Mouse (Mus musculus) heart, postnatal 10 days (tissue): Measurements from ENCODE around the gene Trank1. TPM values are rescaled to one million over a fixed set of nuclear protein-coding genes. Genes with fewer than 3 reads are reported as not detected.
A peak's percentile ranks its signal among the peaks of the same experiment; 100 is the strongest.

Experiments
- DNase-seq, 2 experiments: peaks; one replicate each; pipeline ENCODE4 v3.0.0; 2021
- intact Hi-C: fragments of 180-260 bp; cut with DNase I; formaldehyde crosslinking; loops from one replicate; pipeline ENCODE4 v1.15.1; 2025
- total RNA-seq, 2 experiments: library from RNA; stranded (reverse); gene quantifications; 2 replicates each; pipeline ENCODE4 v1.2.3; 2021

The Trank1 gene
- total RNA-seq, 2 experiments from 2014 or later: 0.02 TPM

DNA sequence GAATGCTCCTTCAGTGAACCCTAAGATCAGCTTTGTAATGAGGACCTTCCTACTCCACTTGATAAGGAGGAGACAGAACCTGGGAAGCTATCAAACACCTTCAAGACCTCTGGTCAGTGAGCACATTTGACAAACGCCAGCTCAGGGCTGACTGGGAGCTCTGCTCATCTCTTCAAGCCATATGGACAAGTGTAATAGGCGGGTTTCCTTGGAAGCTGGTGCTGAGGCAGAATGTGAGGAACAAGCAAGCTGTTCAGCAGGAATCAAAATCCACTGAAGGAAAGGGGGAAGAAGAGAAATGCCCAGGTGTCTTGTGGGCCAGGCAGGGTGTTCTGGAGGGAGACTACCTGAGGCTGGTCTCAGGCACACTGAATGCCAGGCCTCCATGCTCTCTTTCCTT lies 110.3 kb downstream of the Trank1 start:
- no peak for DNase-seq
- intact Hi-C loops: no loop called here

DNA sequence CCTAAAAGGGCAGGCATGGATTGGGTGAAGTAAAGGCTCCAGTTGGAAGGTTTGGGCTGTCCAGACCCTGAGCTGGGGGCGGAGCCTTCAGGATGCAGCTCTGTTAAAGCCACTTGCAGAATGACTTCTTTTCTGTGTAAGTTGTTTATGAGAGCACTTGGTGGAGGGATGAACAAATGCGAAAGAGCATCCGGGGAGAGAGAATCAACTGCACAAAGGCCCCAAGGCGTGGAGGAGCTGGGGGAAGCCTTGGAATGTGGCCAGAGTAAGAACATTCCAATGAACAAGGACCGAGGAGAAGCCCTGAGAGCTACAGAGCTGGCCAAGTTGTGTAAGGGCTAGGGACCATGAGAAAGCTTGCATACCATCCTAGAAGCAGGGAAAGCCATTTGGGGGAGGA lies 111.0 kb downstream of the Trank1 start:
- intact Hi-C loops: no loop called here
- DNase-seq: no peak

DNA sequence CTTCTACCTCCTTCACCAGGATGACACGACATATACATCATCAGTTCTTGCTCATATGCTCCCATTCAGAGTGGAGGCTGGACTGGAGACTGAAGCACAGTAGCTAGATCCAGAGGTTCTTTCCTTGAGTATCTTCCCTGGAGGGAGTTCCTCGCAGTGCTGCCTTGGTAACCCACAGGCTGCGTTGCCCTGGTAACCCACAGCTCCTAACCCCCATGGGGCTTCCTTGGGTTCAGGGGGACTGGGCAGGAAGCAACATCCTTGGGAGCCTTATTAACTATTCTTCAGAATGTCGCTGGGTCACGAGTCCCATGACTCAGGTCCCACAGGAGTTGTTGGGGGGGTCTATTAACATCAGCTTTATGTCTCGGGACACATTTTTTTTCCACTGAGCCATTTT lies 113.6 kb downstream of the Trank1 start:
- intact Hi-C loops: loop anchor here (5.0 kb wide), 1 partner anchor 52 kb away; no protein-coding TSS in a partner anchor
- peak; percentile 31 to 57 for DNase-seq

DNA sequence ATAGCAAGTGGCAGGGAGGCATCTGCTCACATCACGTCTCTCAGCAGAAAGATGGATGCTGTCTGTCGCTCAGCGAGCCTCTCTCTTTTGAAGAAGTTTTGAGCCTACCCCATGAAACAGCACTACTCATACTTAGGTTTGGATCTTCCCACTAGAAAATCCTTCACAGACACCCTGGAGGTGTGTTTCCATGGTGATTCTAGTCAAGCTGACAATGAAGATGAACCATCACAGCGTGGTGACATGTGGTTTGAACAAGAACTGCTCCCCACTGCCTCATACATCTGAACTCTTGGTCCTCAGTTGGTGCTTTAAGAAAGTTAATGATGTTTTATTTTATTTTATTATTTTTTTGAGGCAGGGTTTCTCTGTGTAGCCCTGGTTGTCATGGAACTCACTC lies 114.4 kb downstream of the Trank1 start:
- no peak for DNase-seq
- intact Hi-C loops: loop anchor here (5.0 kb wide), 1 partner anchor 51 kb away; no protein-coding TSS in a partner anchor

DNA sequence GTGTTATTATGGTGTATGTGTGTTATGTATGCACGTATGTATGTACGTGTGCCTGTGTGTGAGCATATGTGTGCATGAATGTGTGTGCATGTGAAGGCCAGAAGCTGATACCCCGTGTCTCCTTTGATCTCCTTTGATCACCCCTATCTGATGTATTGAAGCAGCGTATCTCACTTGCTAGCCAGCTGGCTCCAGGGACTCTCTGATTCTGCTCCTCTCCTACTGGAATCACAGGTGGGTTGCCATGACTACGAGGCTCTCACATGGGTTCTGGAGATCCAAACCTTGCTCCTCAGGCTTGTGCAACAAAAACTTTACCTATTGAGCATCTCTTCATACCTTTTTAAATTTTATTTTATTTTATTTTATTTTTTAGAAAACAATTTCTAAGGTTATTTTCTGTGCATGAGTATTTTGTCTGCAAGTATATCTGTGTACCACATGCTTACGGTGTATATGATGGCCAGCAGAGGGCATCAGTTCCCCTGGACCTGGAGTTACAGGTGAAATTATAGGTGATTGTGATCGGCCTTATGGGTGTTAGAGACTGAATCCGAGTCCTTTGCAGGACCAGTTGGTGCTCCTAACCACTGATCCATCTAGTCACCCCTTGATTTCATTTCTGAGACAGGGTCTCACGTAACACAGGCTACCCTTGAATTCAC lies 116.5 kb downstream of the Trank1 start:
- intact Hi-C loops: loop anchor here (5.0 kb wide), 1 partner anchor 49 kb away; no protein-coding TSS in a partner anchor

DNA sequence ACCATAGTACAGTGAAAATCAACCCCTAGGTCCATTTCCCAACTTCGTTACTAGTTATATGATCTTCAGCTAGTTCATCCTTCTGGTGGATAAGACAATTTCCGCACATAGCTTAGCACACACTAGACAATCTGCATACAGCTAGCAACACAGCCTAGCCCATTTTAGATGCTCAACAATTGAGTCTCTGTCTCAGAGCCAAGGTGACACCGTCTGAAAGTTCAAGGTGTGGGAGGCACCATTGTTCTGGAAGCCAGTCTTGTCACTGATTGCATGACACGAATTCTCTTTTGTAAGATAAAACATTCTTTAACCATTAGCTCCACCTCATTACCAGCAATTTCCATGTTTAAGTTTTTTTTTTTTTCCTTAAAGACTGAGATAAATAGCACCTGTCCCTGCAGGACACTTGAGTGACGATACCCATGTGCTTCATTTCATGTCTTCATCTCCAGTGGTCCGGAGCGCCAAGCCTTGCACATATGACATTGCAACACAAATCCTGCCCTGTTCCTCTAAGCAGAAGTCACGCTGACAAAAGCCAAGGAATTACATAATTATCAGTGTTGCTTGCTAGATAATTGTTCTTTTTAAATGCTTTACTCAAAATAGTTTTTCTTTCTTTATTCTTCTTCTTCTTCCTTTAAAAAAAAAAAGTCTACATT lies 117.3 kb downstream of the Trank1 start:
- intact Hi-C loops: loop anchor here (5.0 kb wide), 1 partner anchor 48 kb away; no protein-coding TSS in a partner anchor
- peak in 1 of 2 experiments; percentile 15 for DNase-seq

More for the DNA sequence above, 116.5 kb downstream of the Trank1 start:
- no peak for DNase-seq

DNA sequence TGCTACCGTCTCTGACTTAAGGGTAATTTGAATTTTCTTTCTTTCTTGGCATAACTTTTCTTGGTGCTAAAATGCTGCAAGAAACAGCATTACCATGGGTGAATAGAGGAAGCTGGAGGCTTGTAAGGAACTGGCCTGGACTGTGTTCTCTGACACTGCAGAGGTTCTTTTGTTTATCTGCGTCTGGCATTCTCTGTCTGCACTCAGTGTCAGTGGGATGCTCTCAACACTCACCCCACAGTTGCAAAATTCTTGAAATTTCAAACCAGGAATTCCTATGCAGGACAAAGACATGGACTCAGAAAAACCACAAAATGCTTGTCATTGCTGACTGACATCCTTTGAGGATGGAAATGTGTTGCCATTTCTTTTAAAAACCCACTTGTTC lies 117.8 kb downstream of the Trank1 start:
- peak; percentile 14 to 41 for DNase-seq

DNA sequence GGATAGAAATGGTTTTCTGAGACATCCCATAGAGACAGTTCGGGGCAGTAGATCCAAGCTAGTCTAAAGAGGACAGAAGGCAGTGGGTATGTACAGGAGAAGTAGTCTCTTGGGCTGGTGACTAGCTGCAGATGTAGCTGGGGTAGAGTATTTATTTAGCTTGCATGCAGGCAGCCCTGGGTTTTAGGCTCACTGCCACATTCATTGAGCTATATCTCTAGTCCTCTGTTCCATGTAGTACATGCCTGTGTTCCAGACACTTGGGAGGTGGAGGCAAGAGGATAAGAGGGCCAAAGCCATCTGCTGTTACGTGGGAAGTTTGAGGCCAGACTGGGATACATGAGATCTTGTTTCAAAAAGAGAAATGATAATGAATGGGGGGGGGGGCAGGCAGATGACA lies 123.9 kb downstream of the Trank1 start:
- DNase-seq: no peak
- intact Hi-C loops: no loop called here

More for the DNA sequence above, 117.8 kb downstream of the Trank1 start:
- intact Hi-C loops: loop anchor here (5.0 kb wide), 1 partner anchor 48 kb away; no protein-coding TSS in a partner anchor

DNA sequence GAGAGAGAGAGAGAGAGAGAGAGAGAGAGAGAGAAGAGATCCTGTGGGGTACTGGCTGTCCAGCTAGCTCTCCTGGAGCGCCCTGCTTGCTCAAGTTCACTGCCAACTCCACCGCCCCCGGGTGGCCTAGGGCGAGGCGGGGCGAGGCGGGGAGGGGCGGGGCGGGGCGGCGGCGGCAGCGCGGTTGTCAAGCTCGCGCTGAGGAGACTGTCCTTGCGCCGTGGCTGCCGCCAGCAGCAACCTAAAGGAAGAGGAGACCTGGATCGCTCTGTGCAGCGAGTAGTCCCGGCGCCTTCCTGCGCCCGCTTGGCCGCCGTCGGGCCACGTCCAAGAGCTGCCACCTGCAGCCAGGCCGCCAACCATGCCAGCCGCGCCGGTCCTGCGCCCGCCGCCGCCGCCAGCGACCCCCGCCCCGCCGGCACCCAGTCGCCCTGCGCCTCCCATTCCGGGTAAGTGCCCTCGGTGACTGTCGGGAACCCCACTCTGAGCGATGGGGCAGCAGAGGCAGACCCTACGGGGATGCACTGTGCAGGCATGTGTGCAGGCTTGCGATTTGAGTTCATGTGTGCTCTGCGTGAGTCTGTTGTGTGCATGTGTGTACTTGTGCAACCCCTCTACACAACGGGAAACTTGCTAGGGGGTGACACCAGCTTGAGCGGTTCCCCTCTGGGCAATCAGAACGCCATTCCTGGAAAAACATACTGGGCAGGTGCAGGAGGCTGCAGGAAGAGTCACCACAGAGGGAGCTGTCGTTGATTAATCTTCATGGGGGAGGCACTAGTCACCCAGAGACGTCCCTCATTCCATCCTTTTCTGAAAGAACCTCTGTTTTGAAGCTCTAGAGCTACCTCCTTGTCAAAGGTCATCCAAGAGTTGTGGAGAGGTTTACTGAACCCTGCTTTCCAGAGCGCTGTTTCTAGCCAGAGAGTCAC lies 127.6 kb downstream of the Trank1 start, which contains the start of gene Dclk3:
Dclk3 (plus strand) TSS at position 178 of the 932 bp plus-strand sequence.
- DNase-seq: peak; percentile 44 to 46
- intact Hi-C loops: no loop called here

DNA sequence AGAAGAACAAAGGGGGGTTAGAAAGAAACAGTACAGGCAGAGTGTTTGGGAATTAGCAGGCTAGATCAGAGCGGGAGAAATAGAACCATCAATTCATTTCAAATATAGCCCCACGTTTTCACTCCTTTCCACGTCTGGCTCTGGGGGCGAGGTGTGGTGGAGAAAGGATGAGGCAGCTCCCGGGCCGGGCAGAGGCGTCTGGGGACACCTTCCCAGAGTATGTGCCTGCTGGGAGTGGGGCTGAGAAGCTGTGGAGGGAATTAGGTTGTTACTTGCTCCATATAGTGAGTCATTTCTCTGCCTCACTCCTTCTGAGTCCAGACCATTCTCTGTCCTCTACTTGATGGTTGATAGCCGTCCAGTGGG lies 128.3 kb downstream of the Trank1 start:
- no peak for DNase-seq
- intact Hi-C loops: no loop called here

DNA sequence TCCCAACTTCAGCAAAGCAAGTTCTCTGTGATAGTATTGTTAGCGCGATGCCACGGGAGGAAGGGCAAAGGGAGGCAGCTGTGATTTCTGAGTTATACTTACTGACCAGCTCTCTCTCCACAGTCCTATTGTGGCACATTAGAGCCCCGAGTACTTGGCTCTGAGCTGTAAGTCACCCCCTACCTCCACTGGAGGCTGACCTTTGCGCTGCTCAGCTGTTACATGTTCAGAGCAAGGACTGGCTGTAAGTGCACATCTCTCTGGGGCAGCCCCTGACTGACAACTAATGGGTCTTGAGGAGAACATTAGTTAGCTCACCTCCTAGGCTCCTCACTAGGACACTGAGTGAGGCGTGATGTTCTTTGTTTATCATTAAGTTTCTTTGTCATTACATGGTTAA lies 128.9 kb downstream of the Trank1 start:
- intact Hi-C loops: no loop called here

DNA sequence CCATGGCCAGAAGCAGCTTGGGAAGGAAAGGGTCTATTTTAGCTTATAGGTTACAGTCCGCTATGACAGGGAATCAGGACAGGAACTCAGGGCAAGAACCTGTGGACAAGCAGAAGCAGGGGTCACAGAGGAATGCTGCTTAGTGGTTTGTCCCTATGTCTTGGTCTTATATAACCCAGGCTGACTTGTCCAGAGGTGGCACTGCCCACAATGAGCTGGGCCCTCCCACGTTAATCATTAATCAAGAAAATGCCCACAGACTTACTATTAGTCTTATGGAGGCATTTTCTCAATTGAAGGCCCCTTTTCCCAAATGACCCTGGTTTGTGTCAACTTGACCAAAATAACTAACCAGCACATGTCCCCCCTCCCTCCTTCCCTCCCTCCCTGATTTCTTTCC lies 129.6 kb downstream of the Trank1 start:
- no peak for DNase-seq
- intact Hi-C loops: no loop called here

More for the DNA sequence above, 128.9 kb downstream of the Trank1 start:
- DNase-seq: no peak

Other genes with a start within 250 kb of the Trank1 start
- 100 to 1,000 TPM; 105 to 108 TPM for gene Lrrfip2, start 194.1 kb upstream of the Trank1 start, total RNA-seq
- 10 to 100 TPM; 15.2 to 17.2 TPM for gene Mlh1, start 39.9 kb upstream of the Trank1 start, total RNA-seq
- gene Epm2aip1, start 39.8 kb upstream of the Trank1 start, total RNA-seq: 10 to 100 TPM; 31.1 to 34.0 TPM
- under 1 TPM; 0.41 to 0.60 TPM for gene Dclk3, start 127.3 kb downstream of the Trank1 start, total RNA-seq